Mouse (Mus musculus): Measurements from ENCODE around the gene Prune2. TPM values are rescaled to one million over a fixed set of nuclear protein-coding genes. Genes with fewer than 3 reads are reported as not detected.

Gene Prune2
- polyA plus RNA-seq, 1 experiment = 0.84 TPM

DNA sequence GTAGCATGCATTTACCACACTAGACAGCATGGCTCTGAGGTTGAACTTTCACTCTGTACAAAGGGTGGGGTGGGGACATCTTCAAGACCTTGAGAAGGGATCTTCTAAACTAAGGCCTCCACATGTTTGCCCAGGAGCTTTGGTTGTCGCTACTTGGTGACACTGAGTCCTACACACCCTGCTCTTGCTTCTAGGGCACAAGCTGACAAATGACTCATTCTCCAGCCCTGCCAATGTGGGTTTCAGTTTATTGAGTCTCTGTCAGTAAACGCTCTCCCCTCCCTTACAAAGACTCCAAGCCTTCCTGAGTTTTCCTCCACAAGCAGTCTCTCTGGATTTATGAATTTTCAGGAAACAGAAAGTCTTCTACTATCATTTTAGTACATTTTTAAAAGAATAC is 307.3 kb downstream of the Prune2 start:
- DNase-seq = no peak
- Histone ChIP-seq H3K27ac (ENCODE audit: control insufficient read depth, insufficient read depth, low read length) (no peak overlapping the region), H3K4me3 (ENCODE audit: control insufficient read depth, insufficient read depth, low read length) (no peak overlapping the region), H3K27me3 (ENCODE audit: control insufficient read depth, insufficient read depth, low read length) (no peaks in the 10 kb centered on the region), H3K36me3 (ENCODE audit: control insufficient read depth, insufficient read depth, low read length) (no peaks in the 10 kb centered on the region), H3K4me1 (replicated peaks; ENCODE audit: control insufficient read depth, insufficient read depth, low read length) (no peaks in the 10 kb centered on the region)
- 88% methylated on average over 2 of the region's 2 CpGs for WGBS
- TF ChIP-seq POLR2A (IDR thresholded peaks at IDR 0.05; ENCODE audit: control insufficient read depth, extremely low read depth, insufficient read depth, low read length, poor library complexity) (no peak), CTCF (IDR thresholded peaks at IDR 0.05; ENCODE audit: borderline replicate concordance, control insufficient read depth, extremely low read depth, insufficient read depth, low read length, poor library complexity) (no peak)

DNA sequence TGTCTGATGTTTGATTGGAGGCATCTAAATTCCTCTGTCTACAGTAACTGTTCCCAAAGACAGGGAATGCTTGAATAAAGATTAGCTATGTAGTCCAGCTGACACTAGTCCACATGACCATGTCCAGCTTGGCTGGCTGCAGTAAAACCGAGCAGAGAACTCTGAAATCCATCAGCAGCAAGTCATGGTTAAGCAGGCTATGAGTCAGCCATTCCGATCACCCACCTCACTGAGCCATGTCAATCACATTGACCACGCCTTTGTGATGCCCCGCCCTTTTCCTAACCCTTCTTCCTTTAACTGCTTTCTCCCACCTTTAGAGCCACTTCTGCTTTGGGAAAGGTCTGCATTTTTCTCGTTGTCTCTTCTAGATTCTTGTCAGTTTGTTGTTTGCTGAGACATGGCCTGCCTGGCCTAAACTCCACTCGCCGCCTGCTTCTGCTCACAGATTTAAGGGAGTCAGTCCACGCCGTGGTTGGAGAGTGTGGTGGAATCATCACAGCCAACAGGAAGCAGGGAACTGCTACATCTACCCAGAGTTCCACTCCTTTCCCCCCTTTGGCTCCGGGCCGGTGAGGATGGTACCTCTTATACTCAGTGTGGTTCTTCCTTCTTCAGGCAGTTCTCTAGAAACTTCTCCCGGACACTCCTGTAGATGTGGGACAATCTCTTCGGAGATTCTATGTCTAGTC is 307.9 kb downstream of the Prune2 start:
- WGBS = 78% methylated on average over 13 of the region's 13 CpGs

DNA sequence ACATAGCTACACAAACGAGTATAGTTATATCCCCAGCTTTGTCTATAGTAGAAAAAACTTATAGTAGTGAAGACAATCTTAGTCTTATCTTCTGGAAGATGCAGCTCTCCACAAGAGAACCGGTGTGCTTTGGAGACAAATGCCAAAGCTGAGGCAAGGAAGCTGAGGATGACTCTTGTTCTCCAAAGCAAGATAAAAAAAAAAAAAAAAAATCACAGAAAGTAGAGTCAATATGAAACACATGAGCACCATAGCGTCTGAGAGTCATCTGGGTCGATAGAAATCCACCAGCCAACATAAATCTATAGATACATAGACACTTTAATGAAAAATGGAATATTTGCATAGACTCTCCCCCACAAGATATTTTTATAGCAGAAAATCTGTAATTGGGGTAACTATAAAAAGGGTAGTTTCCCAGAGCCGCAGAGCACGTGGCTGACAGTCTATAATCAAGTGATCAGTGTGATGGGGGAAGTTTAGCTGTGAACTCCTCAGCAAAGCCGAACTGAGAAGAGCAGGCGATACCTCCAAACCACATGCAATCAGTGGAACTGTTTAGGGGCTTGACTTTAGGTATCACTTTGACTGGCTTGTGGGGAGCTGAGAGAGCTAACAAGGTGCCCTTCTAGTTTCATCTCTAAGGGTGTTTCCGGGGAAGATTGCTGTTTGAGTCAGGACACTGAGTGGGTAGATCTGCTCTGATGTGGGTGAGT is 308.7 kb downstream of the Prune2 start:
- H3K27ac ChIP-seq (ENCODE audit: control insufficient read depth, insufficient read depth, low read length) = no peak overlapping the region
- WGBS = 73% methylated on average over 9 of the region's 9 CpGs
- no peak for DNase-seq

More for the DNA sequence above, 307.9 kb downstream of the Prune2 start:
- Histone ChIP-seq H3K36me3 (ENCODE audit: control insufficient read depth, insufficient read depth, low read length) (no peaks in the 10 kb centered on the region), H3K4me3 (ENCODE audit: control insufficient read depth, insufficient read depth, low read length) (no peak overlapping the region), H3K4me1 (replicated peaks; ENCODE audit: control insufficient read depth, insufficient read depth, low read length) (no peaks in the 10 kb centered on the region), H3K27ac (ENCODE audit: control insufficient read depth, insufficient read depth, low read length) (no peak overlapping the region), H3K27me3 (ENCODE audit: control insufficient read depth, insufficient read depth, low read length) (no peaks in the 10 kb centered on the region)
- TF ChIP-seq CTCF (IDR thresholded peaks at IDR 0.05; ENCODE audit: borderline replicate concordance, control insufficient read depth, extremely low read depth, insufficient read depth, low read length, poor library complexity) = no peak
- no peak for DNase-seq

DNA sequence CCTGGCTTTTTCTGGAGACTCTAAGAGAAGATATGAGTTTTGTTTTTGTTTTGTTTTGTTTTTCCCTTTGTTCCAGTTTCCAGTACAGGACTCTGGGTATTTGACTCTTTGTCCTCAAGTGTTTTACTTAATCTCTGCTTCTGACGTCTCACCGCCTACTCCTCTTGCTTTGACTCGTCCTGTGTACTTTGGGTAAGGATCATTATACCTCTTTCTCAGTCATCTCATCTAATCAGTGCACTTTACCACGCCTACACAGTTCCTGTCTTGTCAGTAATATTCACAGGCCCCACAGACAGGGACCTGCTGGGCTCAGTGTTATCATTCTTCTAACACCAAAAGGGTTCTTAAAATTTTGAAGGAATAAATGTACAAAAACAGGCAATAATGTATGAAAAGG is 312.8 kb downstream of the Prune2 start:
- Histone ChIP-seq H3K27me3 (ENCODE audit: control insufficient read depth, insufficient read depth, low read length) (no peaks in the 10 kb centered on the region), H3K4me1 (replicated peaks; ENCODE audit: control insufficient read depth, insufficient read depth, low read length) (no peaks in the 10 kb centered on the region), H3K36me3 (ENCODE audit: control insufficient read depth, insufficient read depth, low read length) (no peaks in the 10 kb centered on the region), H3K27ac (ENCODE audit: control insufficient read depth, insufficient read depth, low read length) (no peak overlapping the region), H3K4me3 (ENCODE audit: control insufficient read depth, insufficient read depth, low read length) (no peak overlapping the region)
- TF ChIP-seq CTCF (IDR thresholded peaks at IDR 0.05; ENCODE audit: borderline replicate concordance, control insufficient read depth, extremely low read depth, insufficient read depth, low read length, poor library complexity) (no peak), POLR2A (IDR thresholded peaks at IDR 0.05; ENCODE audit: control insufficient read depth, extremely low read depth, insufficient read depth, low read length, poor library complexity) (no peak)
- DNase-seq = no peak
- 82% methylated on average over 4 of the region's 4 CpGs for WGBS

More for the DNA sequence above, 308.7 kb downstream of the Prune2 start:
- Histone ChIP-seq H3K4me1 (replicated peaks; ENCODE audit: control insufficient read depth, insufficient read depth, low read length) (no peaks in the 10 kb centered on the region), H3K36me3 (ENCODE audit: control insufficient read depth, insufficient read depth, low read length) (no peaks in the 10 kb centered on the region), H3K27me3 (ENCODE audit: control insufficient read depth, insufficient read depth, low read length) (no peaks in the 10 kb centered on the region), H3K4me3 (ENCODE audit: control insufficient read depth, insufficient read depth, low read length) (no peak overlapping the region)
- TF ChIP-seq CTCF (IDR thresholded peaks at IDR 0.05; ENCODE audit: borderline replicate concordance, control insufficient read depth, extremely low read depth, insufficient read depth, low read length, poor library complexity) (no peak), POLR2A (IDR thresholded peaks at IDR 0.05; ENCODE audit: control insufficient read depth, extremely low read depth, insufficient read depth, low read length, poor library complexity) (no peak)

DNA sequence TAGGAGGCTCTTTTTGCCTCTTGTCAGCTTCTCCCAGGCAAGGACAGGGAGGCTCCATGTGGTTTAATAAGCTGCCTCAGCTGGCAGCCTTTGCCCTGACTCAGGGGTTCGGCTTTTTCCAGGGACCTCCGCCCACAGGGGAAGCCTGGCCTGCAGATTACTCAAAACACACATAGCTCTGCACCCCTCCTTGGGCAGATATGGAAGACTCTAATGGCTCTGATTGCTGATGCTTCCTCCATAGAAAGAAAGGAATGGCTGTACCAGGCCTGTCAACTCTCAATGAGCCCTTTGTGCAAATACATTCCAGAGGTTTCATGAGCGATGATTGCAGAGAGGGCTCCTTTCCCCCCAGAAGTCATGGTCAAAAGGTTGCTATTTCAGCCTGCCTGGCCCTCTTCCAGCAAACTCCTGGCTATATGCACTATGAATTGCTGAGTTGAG is 315.3 kb downstream of the Prune2 start:
- H3K27me3 ChIP-seq (ENCODE audit: control insufficient read depth, insufficient read depth, low read length) = no peaks in the 10 kb centered on the region
- no peaks in the 10 kb centered on the region for H3K4me1 ChIP-seq (replicated peaks; ENCODE audit: control insufficient read depth, insufficient read depth, low read length)
- WGBS = 96% methylated on average over 3 of the region's 3 CpGs
- H3K4me3 ChIP-seq (ENCODE audit: control insufficient read depth, insufficient read depth, low read length) = no peak overlapping the region
- no peaks in the 10 kb centered on the region for H3K36me3 ChIP-seq (ENCODE audit: control insufficient read depth, insufficient read depth, low read length)
- TF ChIP-seq POLR2A (IDR thresholded peaks at IDR 0.05; ENCODE audit: control insufficient read depth, extremely low read depth, insufficient read depth, low read length, poor library complexity) (no peak), CTCF (IDR thresholded peaks at IDR 0.05; ENCODE audit: borderline replicate concordance, control insufficient read depth, extremely low read depth, insufficient read depth, low read length, poor library complexity) (no peak)
- no peak for DNase-seq
- no peak overlapping the region for H3K27ac ChIP-seq (ENCODE audit: control insufficient read depth, insufficient read depth, low read length)

DNA sequence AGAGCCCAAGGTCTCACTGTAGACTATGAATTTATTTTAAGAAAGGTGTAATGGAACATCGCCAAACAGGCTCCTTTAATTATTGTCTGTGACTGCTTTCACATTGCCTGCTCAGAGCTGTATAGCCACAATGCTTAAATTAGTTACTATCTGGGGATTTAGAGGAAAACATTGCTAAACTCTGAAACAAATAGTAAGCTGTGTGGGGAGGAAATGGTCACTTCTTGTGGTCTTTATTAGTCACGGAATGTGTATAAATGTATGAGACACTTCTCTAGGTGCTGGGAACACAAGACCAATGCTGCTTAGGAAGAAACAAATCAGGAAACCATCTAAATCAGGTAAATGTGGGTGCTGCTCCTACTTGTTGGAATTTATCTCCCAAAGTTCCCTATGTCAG is 317.1 kb downstream of the Prune2 start:
- TF ChIP-seq POLR2A (IDR thresholded peaks at IDR 0.05; ENCODE audit: control insufficient read depth, extremely low read depth, insufficient read depth, low read length, poor library complexity) = no peak
- TF ChIP-seq CTCF (IDR thresholded peaks at IDR 0.05; ENCODE audit: borderline replicate concordance, control insufficient read depth, extremely low read depth, insufficient read depth, low read length, poor library complexity) = no peak
- no peak for DNase-seq
- Histone ChIP-seq H3K27ac (ENCODE audit: control insufficient read depth, insufficient read depth, low read length) (no peak overlapping the region), H3K27me3 (ENCODE audit: control insufficient read depth, insufficient read depth, low read length) (no peaks in the 10 kb centered on the region), H3K4me3 (ENCODE audit: control insufficient read depth, insufficient read depth, low read length) (no peak overlapping the region), H3K4me1 (replicated peaks; ENCODE audit: control insufficient read depth, insufficient read depth, low read length) (no peaks in the 10 kb centered on the region), H3K36me3 (ENCODE audit: control insufficient read depth, insufficient read depth, low read length) (no peaks in the 10 kb centered on the region)
- WGBS = 90% methylated on average over 2 of the region's 2 CpGs

Other genes starting within 250 kb of the Prune2 start
- 4.5 and 6.1 TPM in 2 replicates for gene Vps13a, start 175.2 kb upstream of the Prune2 start, polyA plus RNA-seq (2012; rRNA removed)
- gene Foxb2, start 82.3 kb upstream of the Prune2 start, polyA plus RNA-seq (2012; rRNA removed) = 0.37 and 0.47 TPM in 2 replicates

Measured in thymus, adult 2 months (tissue).